10 mouse cellular contexts compared by ENCODE assay signal in genomic region chr9:111260360-111260985, GRCm38 (mm10). TPM values are rescaled to one million over a fixed set of nuclear protein-coding genes. Genes with fewer than 3 reads are reported as not detected.
DNase-seq lines count a peak whose midpoint lies in the region; ATAC-seq and TF ChIP-seq lines count a peak whose summit lies in the region.
"Had no signal": no experiment of that assay in that cellular context is flagged by ENCODE, and none has a peak within 500 bp of the region (broad histone marks: within the 10 kb centered on the region; RNA-seq: fewer than 3 reads in every experiment).

No protein-coding gene starts in this region.

- no peak overlapping the region for H3K9ac ChIP-seq in hindbrain, embryonic 16.5 days (ENCODE audit: low read depth, low read length)
- H3K9ac ChIP-seq in hindbrain, embryonic 13.5 days: no peak overlapping the region
- no peak overlapping the region for H3K9ac ChIP-seq in limb, embryonic 14.5 days (ENCODE audit: low read depth, low read length, severe bottlenecking)

- no peak for TF ChIP-seq POLR2A in limb, embryonic 14.5 days (IDR thresholded peaks at IDR 0.05; ENCODE audit: borderline replicate concordance, extremely low read depth, insufficient read depth, insufficient read length)

- no peak overlapping the region for H3K4me2 ChIP-seq in hindbrain, embryonic 16.5 days (ENCODE audit: low read length)
- no peak overlapping the region for H3K4me2 ChIP-seq in hindbrain, embryonic 13.5 days
- H3K4me2 ChIP-seq in limb, embryonic 14.5 days (replicated peaks; ENCODE audit: low read depth, low read length, severe bottlenecking): no peak overlapping the region

- H3K36me3 ChIP-seq in hindbrain, embryonic 16.5 days (ENCODE audit: control insufficient read depth, insufficient read depth, low read length): peaks cover 21% of the 10 kb centered on the region
- H3K36me3 ChIP-seq in hindbrain, embryonic 13.5 days: peaks cover 69% of the 10 kb centered on the region
- H3K36me3 ChIP-seq in limb, embryonic 14.5 days (ENCODE audit: control insufficient read depth, insufficient read depth, low read length): peaks cover 67% of the 10 kb centered on the region

- DNase-seq in Patski (ENCODE audit: low read depth, low spot score): no peak
- peak; percentile 49 for DNase-seq in heart, adult 8-10 months (ENCODE audit: low spot score)
- no peak for DNase-seq in limb, embryonic 14.5 days (ENCODE audit: low spot score)
- DNase-seq in yolk sac, embryonic 10.5 days (ENCODE audit: low spot score): no peak
- DNase-seq in spleen, postnatal 14 days (ENCODE audit: low spot score in 2 of 2): no peak

- no peaks in the 10 kb centered on the region for H3K4me1 ChIP-seq in hindbrain, embryonic 16.5 days (ENCODE audit: control insufficient read depth, insufficient read depth, low read depth, low read length)
- H3K4me1 ChIP-seq in hindbrain, embryonic 13.5 days (replicated peaks): no peaks in the 10 kb centered on the region
- peaks cover 3% of the 10 kb centered on the region; the same call in 1 of the 2 replicates for H3K4me1 ChIP-seq in limb, embryonic 14.5 days (ENCODE audit: control insufficient read depth, insufficient read depth, low read length)

- CTCF ChIA-PET in Patski (lab: Charles Lee): interaction anchor here (0.9 kb wide), 1 partner anchor 13 kb away, joined by 3 read pairs; no protein-coding TSS in a partner anchor

- POLR2A ChIA-PET in Patski (lab: Charles Lee): no interaction called here

- H3K4me3 ChIP-seq in hindbrain, embryonic 16.5 days (ENCODE audit: low read length): no peak overlapping the region
- no peak overlapping the region for H3K4me3 ChIP-seq in hindbrain, embryonic 13.5 days
- H3K4me3 ChIP-seq in limb, embryonic 14.5 days (replicated peaks; ENCODE audit: low read length): no peak overlapping the region

- peak; percentile 90 for ATAC-seq in hindbrain, embryonic 16.5 days
- ATAC-seq in hindbrain, embryonic 13.5 days (ENCODE audit: low FRiP score): no peak
- peak; percentile 31 for ATAC-seq in Patski
- no peak for ATAC-seq in limb, embryonic 14.5 days (ENCODE audit: low FRiP score, low read depth)
- ATAC-seq in inflammation-experienced regulatory T-cells, adult 6 months: no peak

- H3K9me3 ChIP-seq in hindbrain, embryonic 16.5 days (ENCODE audit: control insufficient read depth, low read length): no peaks in the 10 kb centered on the region
- H3K9me3 ChIP-seq in hindbrain, embryonic 13.5 days: no peaks in the 10 kb centered on the region
- no peaks in the 10 kb centered on the region for H3K9me3 ChIP-seq in limb, embryonic 14.5 days (ENCODE audit: control insufficient read depth, low read length)

- WGBS in hindbrain, embryonic 16.5 days: 45% methylated on average over 1 of the region's 1 CpGs
- 55% methylated on average over 1 of the region's 1 CpGs for WGBS in hindbrain, embryonic 13.5 days
- WGBS in limb, embryonic 14.5 days: 19% methylated on average over 1 of the region's 1 CpGs

- TF ChIP-seq CTCF in Patski (IDR thresholded peaks at IDR 0.05): no peak

- no peak overlapping the region for H3K27ac ChIP-seq in hindbrain, embryonic 16.5 days (ENCODE audit: low read depth, low read length)
- H3K27ac ChIP-seq in hindbrain, embryonic 13.5 days: no peak overlapping the region
- 0 out of 2 replicates have a peak overlapping the region, but pooled peaks have one; percentile 11 for H3K27ac ChIP-seq in limb, embryonic 14.5 days (replicated peaks; ENCODE audit: low read depth, low read length)

- in situ Hi-C loops in Patski (cut with MboI; ENCODE audit: low pct_unique_long_range_greater_than_20kb): no loop called here

- no peaks in the 10 kb centered on the region for H3K27me3 ChIP-seq in hindbrain, embryonic 16.5 days (replicated peaks; ENCODE audit: control insufficient read depth, insufficient read depth, low read length)
- no peaks in the 10 kb centered on the region for H3K27me3 ChIP-seq in hindbrain, embryonic 13.5 days
- no peaks in the 10 kb centered on the region for H3K27me3 ChIP-seq in Patski
- no peaks in the 10 kb centered on the region for H3K27me3 ChIP-seq in limb, embryonic 14.5 days (ENCODE audit: control insufficient read depth, insufficient read depth, low read length)

RNA-seq across cellular contexts. Expression of gene Mlh1, which starts 11.1 kb away (rescaled TPM):
- 25.5 and 29.2 TPM in 2 replicates for polyA plus RNA-seq in hindbrain, embryonic 16.5 days (2015; fragmentation: Nextera tagmentation; extraction: Ambion mirVana)
- 29.9 and 31.3 TPM in 2 replicates for polyA plus RNA-seq in hindbrain, embryonic 13.5 days (2015; fragmentation: Nextera tagmentation; extraction: Ambion mirVana)
- 17.1 TPM for polyA plus RNA-seq in Patski (2021)
- total RNA-seq in heart, adult 8-10 months (2022): 1 to 10 TPM; 5.1 to 9.6 (median 7.6) TPM
- polyA plus RNA-seq in limb, embryonic 14.5 days (2012; rRNA removed): 46.5 and 52.2 TPM in 2 replicates
- 33.5 and 35.4 TPM in 2 replicates for polyA plus RNA-seq in limb, embryonic 14.5 days (2014; fragmentation: Nextera tagmentation; extraction: Ambion mirVana)
- polyA plus RNA-seq in inflammation-experienced regulatory T-cells, adult 6 months (2017; shearing (Covaris generic)): 10 to 100 TPM in 2 of 3 experiments, 1 to 10 TPM in 1; 8.7 to 27.4 (median 14.4) TPM

RNA-seq across cellular contexts. Expression of gene Epm2aip1, which starts 11.3 kb away (rescaled TPM):
- polyA plus RNA-seq in hindbrain, embryonic 16.5 days (2015; fragmentation: Nextera tagmentation; extraction: Ambion mirVana): 46.2 and 60.4 TPM in 2 replicates
- polyA plus RNA-seq in hindbrain, embryonic 13.5 days (2015; fragmentation: Nextera tagmentation; extraction: Ambion mirVana): 46.2 and 47.4 TPM in 2 replicates
- 28.7 TPM for polyA plus RNA-seq in Patski (2021)
- total RNA-seq in heart, adult 8-10 months (2022): 10 to 100 TPM; 24.1 to 25.4 (median 24.9) TPM
- polyA plus RNA-seq in limb, embryonic 14.5 days (2012; rRNA removed): 45.2 and 47.8 TPM in 2 replicates
- polyA plus RNA-seq in limb, embryonic 14.5 days (2014; fragmentation: Nextera tagmentation; extraction: Ambion mirVana): 45.4 and 47.3 TPM in 2 replicates
- 1 to 10 TPM; 5.0 to 9.3 (median 8.6) TPM for polyA plus RNA-seq in inflammation-experienced regulatory T-cells, adult 6 months (2017; shearing (Covaris generic))

RNA-seq across cellular contexts. Expression of gene Trank1, which starts 51.1 kb away (rescaled TPM):
- 11.6 TPM in 2 replicates for polyA plus RNA-seq in hindbrain, embryonic 16.5 days (2015; fragmentation: Nextera tagmentation; extraction: Ambion mirVana)
- polyA plus RNA-seq in hindbrain, embryonic 13.5 days (2015; fragmentation: Nextera tagmentation; extraction: Ambion mirVana): 4.3 TPM in 2 replicates
- 8.6 TPM for polyA plus RNA-seq in Patski (2021)
- under 1 TPM in 1 of 4 experiments, not detected in 3; 0.16 TPM for total RNA-seq in heart, adult 8-10 months (2022)
- polyA plus RNA-seq in limb, embryonic 14.5 days (2012; rRNA removed): 1.2 and 1.4 TPM in 2 replicates
- polyA plus RNA-seq in limb, embryonic 14.5 days (2014; fragmentation: Nextera tagmentation; extraction: Ambion mirVana): 0.35 and 0.83 TPM in 2 replicates
- polyA plus RNA-seq in inflammation-experienced regulatory T-cells, adult 6 months (2017; shearing (Covaris generic)): not detected
- total RNA-seq: common myeloid progenitor, adult 5-6 weeks; neutrophil, adult 5-6 weeks had no signal

Comparison
In these comparisons a context has a peak if more than half of its experiments do, and no peak if none do; other contexts are left out.
1. ATAC-seq: peak in hindbrain, embryonic 16.5 days (single experiment) and Patski (single experiment); none in hindbrain, embryonic 13.5 days (single experiment), limb, embryonic 14.5 days (single experiment) and inflammation-experienced regulatory T-cells, adult 6 months (single experiment).